Mouse (Mus musculus): ENCODE results near the gene Rhox6. TPM values are rescaled to one million over a fixed set of nuclear protein-coding genes. Genes with fewer than 3 reads are reported as not detected.

Rhox6 gene
- polyA plus RNA-seq, 1 experiment from 2014 or later, result not detected

DNA sequence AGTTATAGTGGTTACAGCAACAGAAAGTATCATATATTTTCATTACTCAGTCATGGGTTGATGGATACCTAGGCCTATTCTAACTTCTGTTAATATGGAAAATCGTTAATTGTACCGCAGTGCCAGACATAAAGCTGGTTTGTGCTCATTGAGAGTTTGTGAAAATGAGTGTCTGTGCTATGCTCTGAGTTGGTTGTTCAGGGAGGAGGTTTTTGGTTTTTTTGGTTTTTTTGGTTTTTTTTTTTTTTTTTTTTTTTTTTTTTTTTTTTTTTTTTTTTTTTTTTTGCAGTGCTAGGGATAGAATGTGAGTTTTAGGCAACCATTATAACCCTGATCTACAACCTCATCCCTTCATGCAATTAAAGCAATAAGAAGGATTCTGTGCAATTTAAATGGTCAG, 44.9 kb downstream of the Rhox6 start:
- Histone ChIP-seq H3K9ac (replicated peaks) (no peak overlapping the region), H3K9me3 (ENCODE audit: low read length) (no peaks in the 10 kb centered on the region), H3K27ac (ENCODE audit: low read depth) (no peak overlapping the region), H3K36me3 (replicated peaks; ENCODE audit: insufficient read depth, low read length) (no peaks in the 10 kb centered on the region), H3K4me1 (ENCODE audit: insufficient read depth) (no peaks in the 10 kb centered on the region), H3K4me3 (ENCODE audit: low read depth, low read length) (no peak overlapping the region), H3K4me2 (ENCODE audit: low read depth, low read length) (no peak overlapping the region), H3K27me3 (ENCODE audit: insufficient read depth, low read length) (no peaks in the 10 kb centered on the region)
- 89% methylated on average over 2 of the region's 2 CpGs for WGBS (ENCODE audit: insufficient replicate concordance)
- ATAC-seq (no peak), DNase-seq (no peak)
- TF ChIP-seq EP300 (IDR thresholded peaks at IDR 0.05; ENCODE audit: low read depth) (no peak), CTCF (IDR thresholded peaks at IDR 0.05; ENCODE audit: low read depth) (no peak)

DNA sequence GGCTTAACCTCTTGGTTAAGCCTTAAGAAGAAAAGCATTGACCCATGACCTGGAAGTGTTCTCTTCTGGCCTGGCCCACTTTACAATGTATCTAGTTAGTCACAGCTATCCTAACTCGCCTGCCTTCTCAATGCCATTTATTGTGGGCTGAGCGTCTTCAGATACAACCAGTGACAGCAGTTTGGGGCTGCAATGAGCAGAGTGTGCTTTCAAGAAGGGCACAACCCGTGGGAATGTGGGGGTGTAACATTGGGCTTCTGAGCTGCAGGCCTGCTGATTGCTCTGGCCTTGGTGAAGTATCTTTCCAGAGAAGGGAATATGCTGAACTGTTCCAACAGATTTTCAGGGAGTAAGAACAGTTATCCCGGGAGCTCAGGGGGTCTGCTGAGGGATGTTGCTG, 52.1 kb downstream of the Rhox6 start, which contains the start of gene Rhox8:
TSS of gene Rhox8 (minus strand) at position 101 of the 400 bp plus-strand sequence.
- Histone ChIP-seq H3K27me3 (ENCODE audit: insufficient read depth, low read length) (no peaks in the 10 kb centered on the region), H3K4me1 (ENCODE audit: insufficient read depth) (no peaks in the 10 kb centered on the region), H3K4me3 (ENCODE audit: low read depth, low read length) (no peak within 1 kb of the TSS), H3K4me2 (ENCODE audit: low read depth, low read length) (no peak within 1 kb of the TSS), H3K27ac (ENCODE audit: low read depth) (no peak within 1 kb of the TSS), H3K36me3 (replicated peaks; ENCODE audit: insufficient read depth, low read length) (no peaks in the 10 kb centered on the region), H3K9ac (replicated peaks) (no peak within 1 kb of the TSS), H3K9me3 (ENCODE audit: low read length) (no peaks in the 10 kb centered on the region)
- TF ChIP-seq EP300 (IDR thresholded peaks at IDR 0.05; ENCODE audit: low read depth) (no peak), CTCF (IDR thresholded peaks at IDR 0.05; ENCODE audit: low read depth) (no peak)
- ATAC-seq (no peak), DNase-seq (no peak)
- 69% methylated on average over 4 of the region's 4 CpGs for WGBS (ENCODE audit: insufficient replicate concordance)

Other genes with a start within 250 kb of the Rhox6 start
- not detected in 2 replicates for gene Rhox3f, start 245.9 kb upstream of the Rhox6 start, polyA plus RNA-seq (2015; fragmentation: Nextera tagmentation; extraction: Ambion mirVana)
- gene Rhox4f, start 219.2 kb upstream of the Rhox6 start, polyA plus RNA-seq (2015; fragmentation: Nextera tagmentation; extraction: Ambion mirVana), result not detected in 2 replicates
- not detected in 2 replicates for gene Rhox3g, start 198.3 kb upstream of the Rhox6 start, polyA plus RNA-seq (2015; fragmentation: Nextera tagmentation; extraction: Ambion mirVana)
- not detected in 2 replicates for gene Rhox2g, start 183.4 kb upstream of the Rhox6 start, polyA plus RNA-seq (2015; fragmentation: Nextera tagmentation; extraction: Ambion mirVana)
- gene Rhox4g, start 175.6 kb upstream of the Rhox6 start, polyA plus RNA-seq (2015; fragmentation: Nextera tagmentation; extraction: Ambion mirVana), result not detected in 2 replicates
- gene Rhox3h, start 158.1 kb upstream of the Rhox6 start, polyA plus RNA-seq (2015; fragmentation: Nextera tagmentation; extraction: Ambion mirVana), result not detected in 2 replicates
- gene Rhox2h, start 153.6 kb upstream of the Rhox6 start, polyA plus RNA-seq (2015; fragmentation: Nextera tagmentation; extraction: Ambion mirVana), result not detected in 2 replicates
- gene Rhox5, start 22.1 kb upstream of the Rhox6 start, polyA plus RNA-seq (2015; fragmentation: Nextera tagmentation; extraction: Ambion mirVana), result 1.3 and 1.4 TPM in 2 replicates
- not detected in 2 replicates for gene Rhox7a, start 4.8 kb downstream of the Rhox6 start, polyA plus RNA-seq (2015; fragmentation: Nextera tagmentation; extraction: Ambion mirVana)
- gene Rhox8, start 52.0 kb downstream of the Rhox6 start, polyA plus RNA-seq (2015; fragmentation: Nextera tagmentation; extraction: Ambion mirVana), result not detected in 2 replicates
- not detected in 2 replicates for gene Rhox7b, start 70.3 kb downstream of the Rhox6 start, polyA plus RNA-seq (2015; fragmentation: Nextera tagmentation; extraction: Ambion mirVana)
- gene Rhox9, start 74.9 kb downstream of the Rhox6 start, polyA plus RNA-seq (2015; fragmentation: Nextera tagmentation; extraction: Ambion mirVana), result not detected in 2 replicates
- gene Btg1-ps1, start 191.9 kb downstream of the Rhox6 start, polyA plus RNA-seq (2015; fragmentation: Nextera tagmentation; extraction: Ambion mirVana), result not detected in 2 replicates
- gene Btg1-ps2, start 216.2 kb downstream of the Rhox6 start, polyA plus RNA-seq (2015; fragmentation: Nextera tagmentation; extraction: Ambion mirVana), result not detected in 2 replicates
- gene Rhox10, start 239.6 kb downstream of the Rhox6 start, polyA plus RNA-seq (2015; fragmentation: Nextera tagmentation; extraction: Ambion mirVana), result not detected in 2 replicates